Mouse (Mus musculus) CD4-positive, CD25-positive, alpha-beta regulatory T cell, adult 4 months (primary cell): Measurements from ENCODE around the gene Parp6. TPM values are rescaled to one million over a fixed set of nuclear protein-coding genes. Genes with fewer than 3 reads are reported as not detected.

Source experiments
- ATAC-seq: one replicate; pipeline ENCODE4 v1.8.0; 2017
- polyA plus RNA-seq, 2 experiments: library from polyadenylated mRNA; unstranded; fragments of 100-300 nt; shearing (Covaris generic); gene quantifications; one replicate each; pipeline ENCODE4 v1.2.1; 2017

Parp6 gene
- 10 to 100 TPM; 35.0 to 53.6 TPM for polyA plus RNA-seq

GRCm38 (mm10) chr9:59616622-59617306 is at the start of gene Parp6:
TSS of gene Parp6 (plus strand) at chr9:59617284.
- peak; percentile 95 for ATAC-seq

DNA sequence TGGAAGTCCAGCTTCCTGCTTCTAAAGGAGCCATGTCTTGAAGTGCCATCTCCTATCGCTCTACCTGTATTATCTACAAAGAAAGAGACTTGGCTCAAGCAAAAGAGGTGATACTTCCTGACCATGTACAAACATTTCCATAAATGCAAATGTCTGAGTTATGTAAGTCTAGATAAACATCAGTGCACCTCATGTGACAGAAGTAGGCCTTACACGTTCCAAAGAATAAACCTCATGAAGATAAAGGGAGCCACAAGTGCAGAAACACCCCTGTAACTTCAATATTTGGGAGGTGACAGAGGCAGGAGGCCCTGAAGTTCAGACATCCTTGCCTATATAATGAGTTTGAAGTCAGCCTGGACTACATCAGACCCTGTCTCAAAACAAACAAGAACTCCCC is 45.2 kb upstream of the Parp6 start:
- no peak for ATAC-seq

GRCm38 (mm10) chr9:59577401-59577800 is 39.7 kb upstream of the Parp6 start:
- ATAC-seq = no peak

DNA sequence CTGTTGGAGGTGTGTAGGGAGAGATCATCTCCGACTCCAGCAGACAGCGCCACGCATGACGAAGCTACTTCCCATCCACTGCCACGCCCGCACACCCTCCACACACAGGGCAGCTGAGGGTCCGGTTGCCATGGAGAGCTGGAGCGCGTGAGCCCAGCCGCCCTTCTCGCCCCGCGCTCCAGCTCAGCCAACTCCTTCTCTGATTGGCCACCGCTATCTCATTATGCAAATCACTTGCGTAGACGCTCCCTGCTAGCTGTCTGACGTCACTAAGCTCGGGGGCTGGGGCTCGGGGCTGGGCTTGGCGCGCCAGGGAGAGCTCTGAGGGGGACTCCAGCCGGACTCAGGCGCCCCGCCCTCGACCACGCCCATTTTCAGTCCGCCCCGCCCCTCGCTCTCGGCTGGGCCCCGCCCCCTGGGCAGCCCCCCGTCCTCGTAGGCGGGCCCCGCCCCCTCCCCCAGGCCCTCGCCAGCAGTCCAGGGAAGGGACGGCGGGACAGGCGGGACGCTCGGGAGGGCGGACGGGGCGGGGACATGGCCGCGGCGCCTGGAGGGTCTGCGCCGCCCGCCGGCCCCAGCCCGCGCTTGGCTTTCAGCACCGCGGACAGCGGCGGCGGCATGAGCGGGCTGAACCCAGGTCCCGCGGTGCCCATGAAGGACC is 39.1 kb upstream of the Parp6 start, which contains the start of gene Celf6:
TSS of gene Celf6 (plus strand) at position 74 of the 661 bp plus-strand sequence.
- peak; percentile 58 for ATAC-seq

DNA sequence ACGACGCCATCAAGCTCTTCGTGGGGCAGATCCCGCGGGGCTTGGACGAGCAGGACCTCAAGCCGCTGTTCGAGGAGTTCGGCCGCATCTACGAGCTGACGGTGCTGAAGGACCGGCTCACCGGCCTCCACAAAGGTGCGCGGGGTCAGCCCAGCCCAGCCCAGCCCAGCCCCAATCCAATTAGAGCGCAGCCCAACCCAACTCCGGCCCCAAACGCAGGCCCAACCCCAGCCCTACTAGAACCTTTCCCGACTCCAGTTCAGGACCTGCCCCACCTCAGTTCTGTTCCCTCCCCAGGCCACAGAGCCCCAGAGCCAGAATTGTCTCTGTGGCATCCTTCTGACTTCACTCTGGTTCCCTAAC is 38.6 kb upstream of the Parp6 start:
- no peak for ATAC-seq

DNA sequence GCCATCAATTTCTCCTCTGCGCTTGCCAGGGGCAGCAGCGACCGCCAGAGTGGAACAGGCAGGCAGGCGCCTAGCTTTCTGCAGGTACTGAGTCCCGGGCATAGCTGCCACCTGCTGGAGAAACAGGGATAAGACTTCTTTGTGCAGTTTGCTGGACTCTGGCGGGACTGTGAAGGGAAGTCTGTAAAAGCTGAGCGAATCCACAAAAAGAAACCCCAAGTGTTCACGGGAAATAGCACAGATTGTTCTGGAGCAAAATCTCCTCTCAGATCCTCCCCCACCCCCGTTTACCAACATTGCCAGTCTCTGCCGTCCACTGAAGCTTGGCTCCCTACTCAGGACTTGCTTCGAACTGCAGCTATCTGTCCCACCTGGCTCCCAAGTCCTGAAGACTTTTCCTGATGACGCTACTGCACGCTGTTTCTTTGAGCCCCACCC is 32.2 kb upstream of the Parp6 start:
- peak; percentile 54 for ATAC-seq

DNA sequence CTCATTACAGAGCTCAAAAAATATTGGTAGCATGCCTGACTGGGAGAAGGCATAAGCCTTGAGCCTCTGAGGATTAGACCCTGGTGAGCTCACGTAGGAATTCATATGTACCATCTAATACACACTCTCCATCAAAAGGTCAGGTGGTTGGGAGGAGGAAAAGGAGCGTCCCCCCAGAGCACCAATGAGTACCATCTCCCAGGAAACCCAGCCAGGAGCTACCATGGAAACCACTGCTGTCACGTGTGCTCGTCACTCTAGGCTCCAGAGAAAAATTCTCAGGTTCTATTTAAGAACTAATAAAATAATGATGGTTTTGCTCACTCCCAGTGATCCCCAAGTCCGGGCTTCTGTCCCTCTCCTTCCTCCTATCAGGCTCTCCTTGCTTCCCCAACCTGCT is 28.8 kb upstream of the Parp6 start:
- ATAC-seq = no peak

DNA sequence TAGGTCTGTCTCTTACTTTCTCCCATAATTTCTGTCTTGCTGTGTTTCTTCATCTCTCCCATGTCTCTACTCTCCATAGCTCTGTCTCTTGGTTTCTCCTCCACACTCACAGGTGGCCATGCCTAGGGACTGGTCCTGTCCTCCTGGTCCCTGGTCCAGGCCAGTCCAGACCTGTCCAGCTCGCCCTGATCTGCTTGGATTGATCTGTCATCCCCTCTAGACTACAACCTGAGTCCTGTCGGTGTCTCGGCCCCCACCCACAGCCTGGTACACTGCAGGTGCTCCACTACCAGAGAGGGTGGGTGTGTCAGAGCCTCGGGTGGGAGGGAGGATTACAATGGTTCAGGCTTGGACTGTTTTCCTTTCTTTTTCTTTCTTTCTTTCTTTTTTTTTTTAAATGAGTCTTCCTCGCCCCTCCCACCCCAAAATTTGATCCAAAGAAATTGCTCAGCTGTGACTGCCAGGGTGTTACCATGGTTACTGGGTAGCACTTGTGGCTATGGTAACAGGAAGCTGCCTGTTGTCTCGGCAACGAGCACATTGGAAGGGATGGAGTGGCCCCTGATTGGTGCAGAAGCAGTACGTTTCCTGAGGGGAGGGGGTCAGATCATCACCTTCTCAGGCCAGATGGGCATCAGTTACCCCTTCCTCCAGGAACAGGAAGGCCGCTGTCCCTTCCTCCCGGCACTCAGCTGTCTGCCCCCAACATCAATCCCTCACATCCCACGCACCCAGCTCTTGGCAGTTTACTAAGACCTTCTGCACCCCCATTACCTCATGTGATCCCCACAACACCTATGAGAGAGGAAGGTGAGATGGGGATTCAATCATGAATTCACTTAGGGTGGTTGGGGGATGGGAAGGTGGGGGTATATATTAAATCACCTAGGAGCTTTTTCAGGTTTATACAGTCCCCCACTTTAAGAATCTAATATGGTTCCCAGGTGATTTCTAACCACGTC is 28.1 kb upstream of the Parp6 start:
- no peak for ATAC-seq

DNA sequence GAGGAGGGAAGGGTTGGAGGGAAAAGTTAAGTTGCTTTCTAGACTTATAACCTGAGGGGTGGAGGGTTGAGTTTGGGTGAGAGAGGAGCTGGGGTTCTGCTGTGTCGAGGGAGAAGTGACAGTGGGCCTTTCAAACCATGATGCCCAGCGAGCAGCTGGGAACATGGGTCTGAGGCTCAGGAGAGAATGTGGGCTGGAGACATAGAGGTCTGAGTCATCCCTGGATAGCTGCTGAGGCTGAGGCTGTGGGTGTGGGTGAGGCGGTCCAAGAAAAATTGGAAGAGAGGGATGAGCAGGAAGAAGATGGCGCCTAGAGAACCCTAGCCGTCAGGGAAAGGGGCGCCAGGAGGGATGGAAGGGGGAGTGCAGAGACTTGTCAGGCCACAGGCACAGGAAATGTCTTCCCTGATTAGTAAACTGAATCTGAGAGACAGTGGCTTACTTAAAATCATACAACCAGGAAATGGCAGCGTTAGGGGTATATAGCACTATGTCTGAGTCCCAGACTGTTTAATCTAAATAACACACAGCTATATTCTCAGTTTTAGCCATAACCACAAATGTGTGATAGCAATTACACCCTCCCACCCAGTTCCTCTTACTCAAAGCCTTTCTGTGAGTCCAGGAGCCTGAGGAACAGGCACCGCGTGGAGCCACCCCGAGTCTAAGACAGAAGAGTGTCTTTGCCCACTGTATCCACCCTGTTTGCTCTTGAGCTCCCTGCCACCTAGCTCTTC is 27.2 kb upstream of the Parp6 start:
- no peak for ATAC-seq

DNA sequence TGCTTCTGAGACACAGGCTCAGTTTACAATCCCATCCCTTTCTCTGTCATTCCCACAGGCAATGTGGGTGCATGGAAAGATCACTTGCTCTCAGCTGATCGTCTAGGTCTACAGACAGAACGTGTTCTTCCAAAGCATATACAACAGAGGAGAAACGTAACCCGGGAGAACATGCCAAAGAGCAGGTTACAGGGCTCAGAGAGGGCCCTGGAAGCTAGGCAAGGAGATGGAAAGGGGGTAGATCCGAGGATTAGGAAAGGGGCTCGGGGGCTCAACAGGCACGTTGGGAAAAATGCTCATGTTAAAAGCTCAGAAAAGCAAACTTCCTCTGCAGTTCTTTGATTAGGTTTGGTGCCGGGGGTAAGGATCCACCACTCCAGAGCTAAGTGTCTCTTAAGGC is 15.4 kb upstream of the Parp6 start:
- no peak for ATAC-seq

GRCm38 (mm10) chr9:59605967-59606366 is 11.1 kb upstream of the Parp6 start:
- ATAC-seq = no peak

- no peak for ATAC-seq
Observed at GRCm38 (mm10) chr9:59610950-59611349, 6.1 kb upstream of the Parp6 start.

DNA sequence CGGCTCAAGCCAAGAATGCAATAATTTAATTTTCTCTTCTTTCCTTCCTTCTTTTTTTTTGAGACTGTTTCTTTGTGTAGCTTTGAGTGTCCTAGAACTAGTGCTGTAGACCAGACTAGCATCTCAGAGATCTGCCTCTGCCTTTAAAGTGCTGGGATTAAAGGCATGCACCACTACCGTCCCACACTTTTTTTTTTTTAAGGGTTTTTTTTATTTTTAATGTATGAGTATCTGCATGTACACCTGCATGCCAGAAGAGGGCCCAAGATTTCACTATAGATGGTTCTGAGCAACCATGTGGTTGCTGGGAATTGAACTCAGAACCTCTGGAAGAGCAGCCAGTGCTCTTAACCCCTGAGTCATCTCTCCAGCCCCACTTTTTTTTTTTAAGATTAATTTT is 1.3 kb upstream of the Parp6 start:
- no peak for ATAC-seq

- ATAC-seq = no peak
Observed at GRCm38 (mm10) chr9:59617307-59617973, 356 bp downstream of the Parp6 start.

DNA sequence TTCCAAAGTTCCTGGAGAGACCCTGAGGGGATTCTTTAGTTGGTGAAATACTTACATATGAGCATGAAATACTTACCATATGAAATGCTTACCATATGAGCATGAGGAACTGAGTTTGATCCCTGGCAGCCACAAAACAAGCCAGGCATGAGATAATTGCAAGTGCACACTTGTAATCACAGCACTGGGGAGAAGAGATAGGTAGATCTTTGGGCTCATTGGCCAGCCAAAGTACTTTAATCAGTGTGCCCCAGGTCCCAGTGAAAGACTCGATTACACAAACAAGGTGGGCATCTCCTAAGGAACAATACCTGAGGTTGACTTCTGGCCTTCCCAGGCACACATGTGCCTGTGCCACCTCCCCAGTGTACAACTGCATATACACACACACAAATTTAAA is 21.3 kb downstream of the Parp6 start:
- ATAC-seq = no peak

DNA sequence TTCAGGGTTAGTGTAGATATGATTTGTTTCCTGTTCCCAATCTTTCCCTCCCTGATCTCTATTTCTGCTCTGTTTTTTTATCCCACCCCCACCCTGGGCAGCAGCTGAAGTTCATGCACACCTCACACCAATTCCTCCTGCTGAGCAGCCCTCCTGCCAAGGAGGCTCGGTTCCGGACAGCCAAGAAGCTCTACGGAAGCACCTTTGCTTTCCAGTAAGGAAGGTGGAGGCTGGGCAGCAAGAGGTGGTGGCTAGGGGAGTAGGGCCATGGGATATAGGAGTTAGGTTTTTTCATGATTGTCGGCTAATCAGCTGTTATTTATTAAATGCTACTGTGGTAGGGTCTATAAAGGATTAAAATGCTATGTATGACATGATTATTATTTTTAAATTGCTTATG is 22.9 kb downstream of the Parp6 start:
- ATAC-seq = no peak

DNA sequence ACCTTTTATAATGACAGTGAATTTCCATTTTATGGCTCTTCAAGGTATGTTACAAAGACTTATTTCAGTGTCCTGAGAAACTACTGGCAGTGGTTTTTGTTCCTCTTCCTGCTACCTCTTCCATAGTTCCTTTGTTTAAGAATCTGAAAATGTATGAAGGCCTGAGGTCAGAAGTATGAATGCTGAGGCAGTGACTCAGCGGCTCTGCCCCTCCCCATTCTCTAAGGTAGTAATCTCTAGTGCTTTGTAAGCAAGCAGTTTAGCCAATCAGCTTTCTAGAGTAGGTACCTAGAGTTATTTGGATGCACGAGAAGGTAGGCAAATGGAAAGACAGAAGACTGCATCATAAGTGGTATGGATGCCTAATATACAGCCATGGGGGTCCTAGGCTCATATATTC is 24.2 kb downstream of the Parp6 start:
- ATAC-seq = no peak

DNA sequence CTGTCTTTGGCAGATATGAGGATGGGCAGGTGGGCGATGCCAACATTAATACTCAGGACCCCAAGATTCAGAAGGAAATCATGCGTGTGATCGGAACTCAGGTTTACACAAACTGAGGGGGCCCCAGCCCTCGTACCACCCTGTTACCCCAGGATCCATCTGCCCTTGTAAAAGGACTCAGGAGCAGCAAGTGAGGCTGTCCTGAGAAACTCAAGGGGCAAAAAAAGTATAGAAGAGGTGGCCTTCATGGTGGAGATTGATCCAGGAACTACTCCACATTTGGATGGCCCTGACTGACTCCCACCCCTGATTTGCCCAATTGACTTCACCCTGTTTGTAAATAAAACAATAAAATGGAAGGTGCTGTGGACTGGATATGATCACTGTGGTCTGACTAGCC is 32.8 kb downstream of the Parp6 start:
- ATAC-seq = no peak

GRCm38 (mm10) chr9:59653371-59653770 is 36.3 kb downstream of the Parp6 start:
- no peak for ATAC-seq

- ATAC-seq = no peak
Observed at GRCm38 (mm10) chr9:59654450-59654983, 37.4 kb downstream of the Parp6 start.

- ATAC-seq = peak; percentile 77
Observed at GRCm38 (mm10) chr9:59655958-59656634, 39.0 kb downstream of the Parp6 start, which contains the start of gene Pkm. TSS of gene Pkm (plus strand) at chr9:59656368.
